Mouse (Mus musculus) cerebellum, adult 2 months (tissue): ENCODE measurements around the gene Cul4a.
"Not testable (repeated sequence)": the region's sequence is repeated elsewhere in the genome, so short reads cannot be mapped to it uniquely, and the experiment has no call there.

Experiments used
- CTCF ChIP-seq: fragments of 200-500 bp; IDR thresholded peaks from 2 replicates; pipeline ENCODE4 v1.5.1; 2011; ENCODE audit warnings: low read depth, mild to moderate bottlenecking, control low read depth, low read length, moderate library complexity, borderline replicate concordance; ENCODE audit not compliant: insufficient read depth
- POLR2A ChIP-seq: fragments of 200-500 bp; IDR thresholded peaks from 2 replicates; pipeline ENCODE4 v1.6.1; 2011; ENCODE audit warnings: low read length, control low read depth, borderline replicate concordance; ENCODE audit not compliant: insufficient read depth

GRCm38 (mm10) chr8:13075579-13075978 lies 29.8 kb upstream of the Cul4a start:
- TF ChIP-seq CTCF, POLR2A: not testable (repeated sequence)
